Mouse (Mus musculus) forebrain, postnatal 0 days (tissue): ENCODE data around the gene Ccdc130. TPM values are rescaled to one million over a fixed set of nuclear protein-coding genes. Genes with fewer than 3 reads are reported as not detected.

Experiments
- ATAC-seq: fragments of 200-750 bp; cut with Nextera tagmentation; 2 replicates; pipeline ENCODE4 v1.8.0; 2017; ENCODE audit warnings: mild to moderate bottlenecking, moderate library complexity
- DNase-seq: peaks from one replicate; pipeline ENCODE4 v3.0.0-alpha.2; 2015
- H3K27ac ChIP-seq: fragments of 300-500 bp; sonication (generic); 2 replicates; pipeline ENCODE4 v1.5.1; 2014; ENCODE audit warnings: low read depth, mild to moderate bottlenecking, antibody characterized with exemption, low read length, moderate library complexity, mixed read lengths
- H3K27me3 ChIP-seq: fragments of 300-500 bp; sonication (generic); 2 replicates; pipeline ENCODE4 v1.6.1; 2014; ENCODE audit warnings: mild to moderate bottlenecking, low read length, mixed read lengths; ENCODE audit not compliant: insufficient read depth
- H3K36me3 ChIP-seq: fragments of 300-500 bp; sonication (generic); 2 replicates; pipeline ENCODE4 v1.6.1; 2014; ENCODE audit warnings: mild to moderate bottlenecking, moderate library complexity; ENCODE audit not compliant: insufficient read depth
- H3K4me1 ChIP-seq: fragments of 300-500 bp; sonication (generic); 2 replicates; pipeline ENCODE4 v1.6.1; 2014; ENCODE audit warnings: antibody characterized with exemption; ENCODE audit not compliant: insufficient read depth
- H3K4me2 ChIP-seq: fragments of 300-500 bp; sonication (generic); 2 replicates; pipeline ENCODE4 v1.6.1; 2014; ENCODE audit warnings: low read depth, mild to moderate bottlenecking, moderate library complexity
- H3K4me3 ChIP-seq: fragments of 300-500 bp; sonication (generic); 2 replicates; pipeline ENCODE4 v1.5.1; 2014; ENCODE audit warnings: low read depth, low read length, mixed read lengths
- H3K9ac ChIP-seq: fragments of 300-500 bp; sonication (generic); 2 replicates; pipeline ENCODE4 v1.6.1; 2014; ENCODE audit warnings: mild to moderate bottlenecking
- H3K9me3 ChIP-seq: fragments of 300-500 bp; sonication (generic); 2 replicates; pipeline ENCODE4 v1.6.1; 2016; ENCODE audit warnings: low read length
- CTCF ChIP-seq: sonication (generic); IDR thresholded peaks from 2 replicates; pipeline ENCODE4 v1.5.1; 2016; ENCODE audit warnings: antibody characterized with exemption, control low read depth, low read depth
- WGBS: fragments of 180-500 bp; shearing (Covaris S2); extraction: QIAGEN DNeasy Blood & Tissue Kit; methylation state at CpG from one replicate; pipeline ENCODE4 v1.1.7; 2014; 5-methylcytosine and 5-hydroxymethylcytosine counted together
- polyA plus RNA-seq: library from polyadenylated mRNA; unstranded; fragments of >200 nt; fragmentation: Nextera tagmentation; extraction: Ambion mirVana; gene quantifications from 2 replicates; pipeline ENCODE4 v1.2.1, GENCODE M21; 2015
- total RNA-seq: library from RNA; depleted of rRNA; stranded (reverse); fragments of >200 nt; gene quantifications from 2 replicates; pipeline ENCODE4 v1.2.3, GENCODE M21; 2014

Gene Ccdc130
- total and polyA plus RNA-seq, 2 experiments from 2014 or later = 22.2 to 23.3 TPM

GRCm38 (mm10) chr8:84237542-84238229 lies 32.5 kb downstream of the Ccdc130 start:
- Histone ChIP-seq H3K27me3 (no peaks in the 10 kb centered on the region), H3K4me2 (peak overlapping the region; percentile 77), H3K9ac (peak overlapping the region; percentile 51), H3K4me1 (peaks cover 10% of the 10 kb centered on the region), H3K36me3 (peaks cover 18% of the 10 kb centered on the region), H3K9me3 (no peaks in the 10 kb centered on the region), H3K27ac (peak overlapping the region; percentile 76), H3K4me3 (peak overlapping the region; percentile 93)
- no peak for ATAC-seq
- no peak for TF ChIP-seq CTCF
- peak; percentile 8 for DNase-seq
- 15% methylated on average over 19 of the region's 19 CpGs for WGBS

GRCm38 (mm10) chr8:84236998-84237473 lies 33.1 kb downstream of the Ccdc130 start, which contains the start of gene Zswim4:
Gene Zswim4 (minus strand): TSS chr8:84237055.
- Histone ChIP-seq H3K27ac (peak within 1 kb of the TSS; percentile 76), H3K4me1 (peaks cover 10% of the 10 kb centered on the region), H3K36me3 (peaks cover 24% of the 10 kb centered on the region), H3K27me3 (no peaks in the 10 kb centered on the region), H3K4me2 (peak within 1 kb of the TSS; percentile 79), H3K9me3 (no peaks in the 10 kb centered on the region), H3K9ac (peak within 1 kb of the TSS; percentile 91), H3K4me3 (peak within 1 kb of the TSS; percentile 93)
- peak; percentile 98 for ATAC-seq
- WGBS = 4% methylated on average over 35 of the region's 35 CpGs
- peak; percentile 99 for DNase-seq
- peak; percentile 19; the same call in 1 of the 2 replicates for TF ChIP-seq CTCF

DNA sequence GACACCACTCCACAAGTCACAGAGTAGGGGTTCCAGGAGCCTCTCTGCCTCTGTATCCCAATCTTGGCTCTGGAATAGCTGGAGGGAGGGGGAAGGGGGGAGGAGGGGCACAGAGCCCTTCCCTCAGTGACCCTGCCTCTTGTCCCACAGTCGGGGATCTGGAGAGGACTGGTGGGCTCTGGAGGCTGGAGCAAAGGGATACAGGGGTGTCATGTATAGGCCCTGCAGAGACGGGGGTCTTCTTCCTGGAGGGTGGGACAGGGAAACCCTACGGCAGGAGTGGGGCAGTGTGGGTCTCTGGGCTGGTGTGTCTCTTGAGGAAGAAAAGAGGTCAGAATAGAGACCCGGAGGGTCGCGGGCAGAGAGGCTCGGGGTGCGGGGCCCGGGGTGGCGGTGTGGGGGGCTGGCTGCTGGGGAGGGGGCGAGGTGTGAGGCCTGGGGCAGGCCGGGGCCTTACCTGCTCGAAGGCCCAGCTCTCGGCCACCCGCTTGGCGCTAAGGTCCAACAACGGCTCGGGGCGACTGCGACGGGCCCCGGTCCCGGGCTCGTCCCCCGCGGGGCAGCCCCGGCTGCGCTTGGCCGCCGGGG lies 33.7 kb downstream of the Ccdc130 start:
- peak overlapping the region; percentile 93 for H3K4me3 ChIP-seq

DNA sequence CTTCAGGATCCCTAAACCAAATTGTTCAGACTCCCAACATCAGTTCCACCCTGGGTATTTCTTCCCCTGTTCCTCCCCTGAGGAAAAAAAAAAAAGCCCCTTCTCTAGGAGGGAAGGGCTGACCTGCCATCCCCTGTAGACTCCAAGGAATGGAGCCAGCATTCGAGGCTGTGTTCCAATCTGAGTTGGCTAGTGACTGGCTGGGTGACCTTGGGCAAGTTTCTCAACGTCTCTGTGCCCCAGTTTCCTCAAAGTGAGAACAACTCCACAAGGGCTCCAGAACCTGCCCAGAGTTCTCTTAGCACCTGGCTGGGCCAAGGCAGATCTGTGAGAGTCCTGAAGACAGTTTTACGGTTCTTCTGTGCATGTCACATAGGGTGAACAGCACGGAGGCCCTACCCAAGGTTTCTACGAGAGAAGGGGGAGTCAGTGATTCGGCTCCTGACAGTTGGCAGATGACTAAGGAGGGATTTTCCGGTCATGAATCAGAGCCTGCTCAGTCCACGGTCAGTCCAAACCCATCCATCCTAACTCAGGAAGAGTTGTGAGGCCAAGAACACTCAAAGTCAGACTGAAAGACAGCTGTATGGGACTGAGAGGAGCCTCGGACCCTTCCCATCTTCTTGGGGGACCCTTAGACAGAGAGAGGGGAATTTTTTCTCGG lies 34.3 kb downstream of the Ccdc130 start:
- WGBS = 28% methylated on average over 10 of the region's 10 CpGs

More for the DNA sequence above, 33.7 kb downstream of the Ccdc130 start:
- no peaks in the 10 kb centered on the region for H3K9me3 ChIP-seq
- peaks cover 28% of the 10 kb centered on the region for H3K36me3 ChIP-seq
- peak; percentile 11 for ATAC-seq
- peak; percentile 17 for DNase-seq
- TF ChIP-seq CTCF = no peak
- peaks cover 10% of the 10 kb centered on the region for H3K4me1 ChIP-seq
- H3K27me3 ChIP-seq = no peaks in the 10 kb centered on the region
- peak overlapping the region; percentile 91 for H3K9ac ChIP-seq
- peak overlapping the region; percentile 74 for H3K27ac ChIP-seq
- under 1% methylated on average over 17 of the region's 30 CpGs for WGBS
- H3K4me2 ChIP-seq = peak overlapping the region; percentile 79

DNA sequence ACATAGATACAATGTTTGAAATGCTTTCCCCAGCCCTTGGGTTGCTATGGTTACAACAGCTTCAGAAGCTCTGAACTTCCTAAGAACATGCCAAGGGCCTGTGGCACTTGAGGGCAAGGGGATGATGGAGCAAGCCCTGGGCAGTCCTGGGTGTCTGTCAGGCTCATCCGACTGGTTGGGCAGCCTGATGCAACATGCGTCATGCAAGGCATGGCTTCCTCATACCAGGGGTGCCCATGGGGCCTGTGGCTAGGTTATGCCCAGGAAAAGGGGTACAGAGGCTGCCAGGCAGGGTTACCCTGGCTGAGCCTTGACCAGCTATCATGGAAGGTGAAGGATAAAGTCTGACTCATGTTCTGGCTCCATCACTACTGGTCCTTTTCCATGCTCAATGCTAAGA lies 37.1 kb downstream of the Ccdc130 start:
- H3K4me1 ChIP-seq = peaks cover 10% of the 10 kb centered on the region
- no peak for ATAC-seq
- H3K36me3 ChIP-seq = peaks cover 61% of the 10 kb centered on the region
- H3K4me3 ChIP-seq = no peak overlapping the region
- no peak overlapping the region for H3K27ac ChIP-seq
- WGBS = 94% methylated on average over 2 of the region's 2 CpGs
- no peak for TF ChIP-seq CTCF
- DNase-seq = no peak
- H3K9ac ChIP-seq = no peak overlapping the region
- no peaks in the 10 kb centered on the region for H3K27me3 ChIP-seq
- no peak overlapping the region for H3K4me2 ChIP-seq
- H3K9me3 ChIP-seq = no peaks in the 10 kb centered on the region

More for the DNA sequence above, 34.3 kb downstream of the Ccdc130 start:
- ATAC-seq (no peak), DNase-seq (no peak)
- no peaks in the 10 kb centered on the region for H3K9me3 ChIP-seq
- TF ChIP-seq CTCF = no peak
- H3K36me3 ChIP-seq = peaks cover 34% of the 10 kb centered on the region
- peak overlapping the region; percentile 79 for H3K4me2 ChIP-seq
- peaks cover 10% of the 10 kb centered on the region for H3K4me1 ChIP-seq
- H3K27ac ChIP-seq = no peak overlapping the region
- H3K27me3 ChIP-seq = no peaks in the 10 kb centered on the region
- H3K4me3 ChIP-seq = peak overlapping the region; percentile 93
- peak overlapping the region; percentile 91 for H3K9ac ChIP-seq

- Histone ChIP-seq H3K4me2 (no peak overlapping the region), H3K36me3 (peaks cover 83% of the 10 kb centered on the region), H3K4me3 (no peak overlapping the region), H3K4me1 (peaks cover 7% of the 10 kb centered on the region), H3K9ac (no peak overlapping the region), H3K27me3 (no peaks in the 10 kb centered on the region), H3K9me3 (no peaks in the 10 kb centered on the region), H3K27ac (no peak overlapping the region)
- DNase-seq (no peak), ATAC-seq (no peak)
- WGBS = 82% methylated on average over 17 of the region's 17 CpGs
- TF ChIP-seq CTCF = peak; percentile 43
These were observed 39.4 kb downstream of the Ccdc130 start for GRCm38 (mm10) chr8:84230735-84231134.
